Mouse (Mus musculus): ENCODE measurements at regions not wholly inside any gene's neighbourhood (a gene's known extent, or its start where the extent isn't known, plus 50 kb on each side); places are given as distances from the start of the nearest gene placed in this dataset.

DNA sequence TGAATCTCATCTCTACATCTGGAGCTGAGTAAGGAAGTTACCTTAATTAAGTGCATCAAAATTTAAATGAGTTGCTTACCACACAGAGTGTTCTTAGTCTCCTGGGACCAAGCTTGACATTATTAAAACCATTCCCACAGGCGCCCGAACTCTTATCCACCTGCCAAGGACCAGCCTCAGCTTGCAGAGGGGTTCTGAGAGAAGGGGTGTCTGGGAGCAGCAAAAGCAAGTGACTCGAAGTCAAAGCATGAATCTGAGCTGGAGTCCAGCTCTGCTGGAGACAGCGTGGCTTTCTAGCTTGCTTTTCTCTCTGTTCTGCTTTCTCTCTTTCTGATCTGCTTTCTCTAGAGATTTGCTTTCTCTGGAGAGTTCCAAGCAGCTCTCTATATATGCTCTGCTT lies 223.0 kb upstream of the Zfp637 start:
- DNase-seq: no peak

DNA sequence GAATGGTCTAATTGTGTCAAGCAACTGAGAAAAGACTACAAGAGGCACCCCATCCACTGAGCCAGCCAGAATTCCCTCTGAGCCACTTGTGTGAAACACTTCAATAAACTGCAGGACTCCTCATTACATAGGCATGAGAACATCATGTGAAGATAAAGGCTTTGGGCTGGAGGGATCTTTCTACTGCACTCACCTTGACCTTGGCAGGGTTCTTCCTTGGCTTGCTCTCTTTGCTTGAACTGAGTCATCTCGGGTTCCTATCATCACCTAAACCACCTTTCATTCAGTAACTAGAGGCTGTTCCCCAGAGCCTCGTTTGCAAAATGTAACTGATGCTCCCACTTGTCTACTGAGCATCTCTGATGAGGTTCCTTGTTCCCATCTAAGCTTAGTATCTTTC lies 221.4 kb upstream of the Zfp637 start:
- DNase-seq: no peak

DNA sequence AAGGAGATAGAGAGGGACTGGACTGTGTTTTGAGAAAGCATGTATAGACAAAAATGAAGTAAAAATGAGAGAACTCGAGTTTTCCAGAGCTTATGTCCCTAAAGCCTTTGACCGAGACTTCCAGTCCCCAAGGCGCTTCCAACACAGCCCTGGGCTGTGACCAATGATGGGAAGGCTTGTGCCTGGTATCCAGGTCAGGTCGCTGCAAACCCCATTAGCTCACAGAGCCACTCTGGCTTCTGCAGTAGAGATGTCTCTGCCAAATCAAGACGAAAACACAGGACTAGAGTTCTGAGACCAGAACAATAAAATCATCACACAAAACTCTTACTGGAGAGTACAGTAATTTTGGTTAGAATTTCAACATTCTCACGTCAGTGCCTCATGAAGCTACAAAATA lies 218.5 kb upstream of the Zfp637 start:
- DNase-seq: no peak

DNA sequence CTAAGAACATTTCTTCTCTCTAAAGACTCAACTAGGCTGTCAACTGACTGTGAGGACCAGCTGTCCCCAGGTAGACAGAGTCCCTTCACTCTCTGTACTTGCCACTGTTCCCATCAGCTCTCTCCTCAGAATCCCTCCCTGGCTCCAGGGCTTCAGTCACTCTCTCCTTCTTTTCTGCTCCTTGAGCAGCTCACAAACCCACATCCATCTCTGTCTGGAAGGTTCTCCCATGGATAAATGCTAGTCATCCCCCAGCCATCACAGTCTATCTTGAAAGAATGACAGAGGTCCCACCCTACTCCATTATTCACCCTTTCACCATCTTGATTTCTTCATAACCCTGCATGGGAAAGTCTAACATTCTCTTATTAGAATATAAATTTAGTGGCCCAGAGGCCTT lies 218.0 kb upstream of the Zfp637 start:
- DNase-seq: no peak

DNA sequence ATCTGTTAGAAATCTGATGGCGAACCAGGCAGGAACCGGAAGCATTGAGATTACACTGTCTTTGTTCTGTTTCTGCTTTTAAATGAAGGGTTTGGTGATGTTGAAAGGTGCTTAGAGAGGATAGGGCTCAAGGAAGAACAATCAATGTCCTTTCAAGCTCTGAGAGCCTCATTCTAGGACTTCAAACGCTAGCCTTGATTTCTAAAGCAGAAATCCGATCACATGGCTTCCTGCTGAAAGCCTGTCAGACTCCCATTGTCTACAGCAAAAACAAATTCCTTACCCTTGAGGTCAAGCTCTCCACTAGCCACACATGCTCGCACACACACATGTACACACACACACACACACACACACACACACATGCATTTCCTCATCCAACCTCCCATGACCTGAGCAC lies 215.3 kb upstream of the Zfp637 start:
- DNase-seq: no peak

DNA sequence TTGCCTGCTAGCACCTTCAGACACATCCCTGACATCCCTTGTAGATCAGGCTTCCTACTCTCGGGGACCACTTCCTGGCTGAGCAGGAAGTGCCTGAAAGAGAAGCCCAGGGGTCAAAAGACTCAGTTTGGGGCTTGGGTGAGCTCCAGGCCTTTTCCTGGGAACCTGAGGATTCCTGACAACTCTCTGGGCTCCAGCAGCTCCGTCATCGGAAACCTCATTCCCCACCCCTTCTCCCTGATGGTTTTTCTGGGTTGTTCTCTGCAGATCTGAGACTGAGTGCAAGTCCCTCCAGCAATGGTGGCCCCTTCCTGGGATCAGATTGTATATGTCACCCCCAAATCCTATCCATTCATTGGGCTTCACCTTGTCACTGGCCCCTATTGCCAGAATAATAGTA lies 213.5 kb upstream of the Zfp637 start:
- DNase-seq: no peak

DNA sequence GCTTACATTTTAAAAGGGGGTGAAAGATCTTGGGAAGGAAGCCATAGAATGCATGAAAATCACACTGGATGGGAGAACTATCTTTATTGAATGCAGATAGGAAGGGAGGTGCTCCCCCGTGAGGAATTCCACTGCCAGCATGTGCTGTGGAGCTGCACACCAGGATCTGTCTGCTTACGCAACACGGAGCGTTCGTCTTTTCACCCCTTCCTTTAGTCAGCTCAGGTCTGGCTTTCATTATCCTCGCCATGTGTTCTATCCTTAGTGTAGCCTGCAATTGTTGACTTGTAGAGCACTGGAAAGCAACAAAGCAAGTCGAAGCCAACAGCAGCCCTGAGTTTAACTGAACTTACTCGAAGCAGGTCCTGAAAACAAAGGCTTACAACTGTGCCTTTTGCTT lies 194.4 kb upstream of the Zfp637 start:
- peak; percentile 6 to 22 for DNase-seq

DNA sequence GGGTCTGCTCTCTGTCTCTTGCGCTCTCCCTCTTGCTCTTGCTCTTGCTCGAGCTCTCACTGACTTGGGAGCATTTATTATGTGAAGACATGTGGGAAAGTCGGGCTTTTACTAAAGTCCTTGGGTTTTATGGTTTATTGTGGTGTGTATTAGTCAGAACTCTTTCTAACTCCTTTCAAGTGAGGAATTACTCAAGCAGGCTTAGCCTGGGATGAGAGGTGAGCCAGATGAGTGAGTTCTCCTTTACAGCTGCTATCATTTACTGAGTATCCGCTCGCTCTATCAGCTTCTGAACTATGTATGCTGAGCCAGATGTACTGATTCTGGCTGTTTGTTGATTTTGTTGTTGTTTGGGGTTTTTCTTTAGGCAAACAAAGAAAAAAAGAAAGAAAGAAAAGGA lies 190.4 kb upstream of the Zfp637 start:
- no peak for DNase-seq

DNA sequence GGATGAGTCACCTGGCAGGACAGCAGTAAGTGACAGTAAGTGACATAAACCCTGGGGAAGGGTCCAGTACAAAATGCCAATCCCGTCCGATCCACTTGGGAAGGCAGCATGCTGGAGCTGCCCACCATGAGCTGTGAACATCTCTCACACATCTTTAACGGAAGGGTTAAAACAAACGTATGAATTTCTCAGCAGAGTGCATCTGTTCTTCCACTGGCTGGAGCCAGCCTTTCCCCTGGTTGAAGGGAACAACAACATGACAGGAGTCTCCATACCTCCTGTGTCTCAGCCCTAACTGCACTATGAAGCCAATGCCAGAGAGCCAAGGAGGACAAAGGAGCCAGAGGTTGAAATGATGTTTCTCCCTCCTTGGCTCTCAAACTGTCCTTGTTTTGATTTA lies 189.4 kb upstream of the Zfp637 start:
- no peak for DNase-seq

DNA sequence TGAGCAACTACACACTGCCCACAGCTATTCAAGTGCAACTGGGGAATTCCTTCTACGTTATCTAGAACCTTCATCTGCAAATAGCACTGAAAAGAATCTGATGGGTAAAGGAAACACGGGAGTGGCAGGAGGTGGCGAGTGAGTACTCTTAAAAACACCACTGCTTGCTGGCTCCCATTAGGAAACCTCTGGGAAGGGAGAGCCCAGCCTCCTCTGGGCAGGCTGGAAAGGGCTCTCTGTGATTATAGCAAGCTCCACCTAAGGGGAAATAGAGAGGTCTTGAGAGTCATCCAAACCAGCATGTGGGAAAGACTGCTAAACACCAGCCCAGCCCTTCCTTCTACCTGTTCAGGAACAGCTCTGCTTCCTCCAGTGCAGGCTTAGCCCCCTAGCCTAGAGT lies 189.0 kb upstream of the Zfp637 start:
- DNase-seq: no peak

DNA sequence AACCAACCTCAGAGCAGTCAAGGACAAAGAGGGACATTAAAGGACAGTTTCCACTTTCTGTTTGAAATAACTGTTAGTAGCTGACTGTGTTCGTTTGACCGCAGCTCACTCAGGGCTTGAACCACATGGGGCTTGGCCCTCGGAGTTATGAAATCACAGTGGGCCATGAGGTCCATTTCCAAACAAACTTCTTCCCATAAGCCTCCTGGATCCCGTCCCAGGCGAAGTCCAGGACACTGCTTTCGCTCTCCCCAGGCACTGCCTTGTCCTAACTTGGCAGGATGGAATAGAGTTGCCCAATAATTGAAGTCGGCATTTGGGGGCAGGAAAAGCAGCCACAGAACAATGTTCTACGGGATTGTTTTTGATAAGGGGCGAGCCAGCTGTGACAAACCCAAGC lies 188.1 kb upstream of the Zfp637 start:
- peak in 1 of 2 experiments; percentile 2 for DNase-seq

DNA sequence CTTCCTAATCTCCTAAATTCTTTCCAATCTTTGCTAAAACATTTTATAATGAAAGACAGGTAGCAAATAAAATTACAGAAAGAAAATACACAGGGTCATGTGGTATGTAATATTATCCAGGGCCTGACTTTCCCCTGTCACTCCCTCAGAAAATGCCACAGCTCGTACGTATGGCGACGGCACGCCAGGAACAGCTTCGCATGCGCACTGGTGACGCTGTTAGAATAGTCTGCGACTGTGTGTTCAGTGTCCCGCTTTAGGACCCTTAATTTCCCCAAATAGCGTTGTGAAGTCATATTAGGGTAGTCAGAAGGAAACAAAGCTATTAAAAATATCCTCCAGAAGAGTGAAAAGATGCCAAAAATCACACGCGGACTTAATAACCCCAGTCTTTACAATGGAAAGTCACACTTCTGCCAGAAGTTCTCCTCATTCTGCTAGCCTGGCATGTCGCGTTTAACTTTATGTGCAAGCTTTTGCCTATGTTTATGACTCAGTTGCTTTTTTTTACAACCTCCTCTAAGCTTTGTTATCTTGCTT lies 187.0 kb upstream of the Zfp637 start:
- no peak for DNase-seq

DNA sequence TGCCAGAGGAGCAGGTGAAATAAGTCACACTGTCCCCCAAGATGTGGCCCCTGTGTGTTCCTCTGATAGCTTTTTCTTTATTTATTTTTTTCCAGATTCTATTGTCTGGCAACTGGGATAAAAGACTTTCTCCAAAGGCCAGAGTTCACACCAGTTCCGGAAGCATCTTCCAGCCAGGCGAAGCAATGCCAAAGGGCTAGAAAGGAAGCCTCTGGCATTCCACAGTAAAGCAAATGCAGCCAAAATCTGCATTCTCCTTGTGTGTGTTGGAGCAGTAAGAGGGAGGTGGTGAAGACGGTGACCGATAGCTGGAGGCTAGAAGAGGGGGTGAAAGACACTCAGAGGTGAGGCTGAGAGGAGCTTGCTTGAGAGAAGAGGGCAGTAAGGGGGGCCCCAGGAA lies 185.0 kb upstream of the Zfp637 start:
- no peak for DNase-seq

DNA sequence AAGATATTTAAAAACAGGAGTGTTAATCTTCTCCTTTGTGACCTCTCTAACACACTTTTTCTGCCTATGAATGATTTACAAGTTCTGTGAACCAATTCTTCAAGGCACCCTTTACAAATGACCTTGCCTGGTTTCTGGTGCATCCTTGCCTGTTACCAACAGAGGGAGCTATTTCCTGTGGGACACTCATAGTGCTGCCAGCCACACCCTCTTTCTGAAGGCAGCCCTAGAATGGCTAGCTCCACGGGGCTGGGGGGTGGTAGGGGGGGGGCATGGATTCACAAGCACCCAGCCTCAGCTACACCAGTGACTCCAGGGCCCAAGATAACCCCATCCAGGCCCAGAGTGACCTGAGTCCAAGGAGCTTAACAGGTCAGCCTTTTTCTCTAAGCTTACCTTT lies 180.4 kb upstream of the Zfp637 start:
- no peak for DNase-seq

DNA sequence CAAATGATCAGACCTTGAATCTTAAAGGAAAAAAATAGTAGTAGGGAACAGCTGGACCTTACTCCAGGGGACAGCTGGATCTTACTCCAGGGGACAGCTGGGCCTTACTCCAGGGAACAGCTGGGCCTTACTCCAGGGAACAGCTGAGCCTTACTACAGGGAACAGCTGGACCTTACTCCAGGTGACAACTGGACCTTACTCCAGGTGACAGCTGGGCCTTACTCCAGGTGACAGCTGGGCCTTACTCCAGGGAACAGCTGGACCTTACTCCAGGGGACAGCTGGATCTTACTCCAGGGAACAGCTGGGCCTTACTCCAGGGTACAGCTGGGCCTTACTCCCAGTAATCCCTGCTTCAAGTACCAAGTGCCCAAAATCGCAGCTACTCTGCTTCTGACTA lies 178.3 kb upstream of the Zfp637 start:
- DNase-seq: no peak

DNA sequence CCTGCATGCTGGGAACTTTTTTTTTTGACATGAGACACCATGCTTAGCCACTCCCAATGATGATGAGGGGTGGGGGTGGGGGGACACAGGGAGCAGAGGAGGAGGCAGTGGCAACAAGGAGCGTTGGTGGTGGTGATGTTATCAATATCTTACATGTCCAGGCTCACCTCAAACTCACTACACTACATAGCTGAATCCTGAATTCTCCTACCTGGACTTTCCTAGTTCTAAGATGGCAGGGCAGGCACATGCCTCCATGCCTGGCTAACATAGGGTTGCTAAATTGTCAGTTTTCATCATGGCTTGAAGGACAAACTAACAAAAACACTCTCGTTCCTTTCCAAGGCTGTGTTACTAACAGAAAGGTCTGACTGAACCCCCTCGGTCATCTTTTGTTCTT lies 170.6 kb upstream of the Zfp637 start:
- DNase-seq: no peak

DNA sequence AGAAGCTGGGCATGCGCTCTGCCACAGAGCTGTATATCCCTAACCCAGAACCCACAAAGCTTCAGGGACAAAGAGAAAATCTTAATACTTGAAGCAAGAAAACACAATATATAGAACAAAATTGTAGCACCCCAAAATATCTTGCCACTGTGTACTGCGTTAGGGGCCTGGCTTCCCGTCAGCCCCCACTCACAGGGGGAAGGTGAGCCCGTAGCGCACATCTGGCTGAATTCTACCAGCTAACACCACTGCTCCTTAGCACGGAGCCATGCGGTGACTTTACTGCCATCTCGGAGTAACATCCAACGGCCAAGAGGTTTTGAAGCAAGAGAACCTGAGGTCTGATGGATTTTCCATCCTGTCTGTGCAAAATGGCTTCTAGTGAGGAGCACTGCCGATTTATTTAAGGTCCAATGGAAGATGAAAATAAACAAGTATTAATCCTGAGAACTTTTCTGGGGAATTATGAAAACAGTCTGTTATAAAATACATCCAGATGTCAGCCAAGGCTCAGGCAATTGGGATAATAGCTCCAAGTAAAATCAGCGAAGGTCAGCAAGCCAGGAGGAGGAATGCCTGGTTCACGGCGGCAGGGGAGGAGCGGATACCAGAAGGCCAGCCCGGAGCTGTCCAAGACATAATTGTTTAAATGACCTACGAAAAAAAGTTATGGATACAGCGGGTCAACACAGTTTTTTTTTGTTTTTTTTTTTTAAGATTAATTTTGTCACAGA lies 170.0 kb upstream of the Zfp637 start:
- DNase-seq: no peak

DNA sequence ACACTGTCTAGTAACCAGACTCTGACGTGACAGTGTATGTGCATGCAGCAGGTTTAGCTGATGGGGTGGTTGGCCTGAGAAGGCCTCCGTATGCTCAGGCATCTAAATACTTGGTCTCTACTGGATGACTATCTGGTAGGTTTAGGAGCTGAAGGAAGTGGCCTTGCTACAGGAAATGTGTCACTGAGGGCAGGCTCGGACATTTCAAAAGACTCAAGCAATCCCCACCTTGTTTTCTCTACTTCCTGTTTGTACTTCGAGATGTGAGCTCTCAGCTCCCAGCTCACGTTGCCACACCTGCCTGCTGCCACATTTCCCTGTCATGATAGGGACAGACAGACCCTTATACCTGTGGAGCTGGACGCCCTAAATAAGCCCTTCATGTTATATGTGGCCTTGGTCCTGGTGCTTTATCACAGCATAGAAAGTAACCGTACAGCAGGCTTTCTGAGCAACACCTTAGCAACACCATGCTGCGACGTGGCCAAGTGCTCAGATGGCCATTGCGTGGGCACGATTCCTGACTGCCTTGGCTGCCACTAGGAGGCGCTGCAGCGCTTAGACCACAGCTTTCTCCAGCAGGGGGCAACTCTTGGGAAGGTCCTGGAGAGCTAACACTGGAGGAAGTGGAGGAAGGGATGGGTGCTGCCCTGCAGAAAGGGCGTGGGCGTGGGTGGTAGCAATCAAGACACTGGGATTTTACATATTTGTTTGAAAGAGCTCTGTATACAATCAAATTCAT lies 165.8 kb upstream of the Zfp637 start:
- DNase-seq: no peak

DNA sequence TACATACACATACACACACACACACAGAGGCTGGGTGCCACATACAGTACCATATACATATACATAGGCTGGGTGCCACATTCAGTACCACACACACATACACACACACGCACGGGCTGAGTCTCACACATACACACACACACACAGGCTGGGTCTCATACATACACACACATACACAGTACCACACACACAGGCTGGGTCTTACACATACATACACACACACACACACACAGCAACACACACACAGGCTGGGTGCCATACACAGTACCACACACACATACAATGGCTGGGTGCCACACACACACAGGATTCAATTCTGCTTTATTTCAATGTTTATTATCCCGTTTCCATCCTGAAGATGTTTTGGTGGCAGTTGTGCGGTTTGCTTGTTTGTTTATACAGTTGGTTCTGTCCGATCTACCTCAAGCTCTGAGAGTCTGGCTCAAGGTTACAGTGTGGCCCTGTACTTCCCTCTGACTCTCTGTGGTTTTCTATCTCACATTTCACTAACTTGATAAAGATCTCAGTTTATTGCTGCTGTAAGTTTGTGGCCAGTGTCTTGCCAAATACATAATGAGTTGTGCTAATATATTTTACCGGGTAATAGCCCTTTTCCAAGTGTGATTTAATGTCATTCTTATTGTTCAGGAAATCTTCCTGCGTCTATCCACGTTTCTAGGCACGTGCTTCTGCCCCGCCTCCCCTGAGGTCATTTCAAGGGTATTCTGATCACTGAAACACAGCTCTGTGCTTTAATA lies 164.7 kb upstream of the Zfp637 start:
- DNase-seq: no peak

DNA sequence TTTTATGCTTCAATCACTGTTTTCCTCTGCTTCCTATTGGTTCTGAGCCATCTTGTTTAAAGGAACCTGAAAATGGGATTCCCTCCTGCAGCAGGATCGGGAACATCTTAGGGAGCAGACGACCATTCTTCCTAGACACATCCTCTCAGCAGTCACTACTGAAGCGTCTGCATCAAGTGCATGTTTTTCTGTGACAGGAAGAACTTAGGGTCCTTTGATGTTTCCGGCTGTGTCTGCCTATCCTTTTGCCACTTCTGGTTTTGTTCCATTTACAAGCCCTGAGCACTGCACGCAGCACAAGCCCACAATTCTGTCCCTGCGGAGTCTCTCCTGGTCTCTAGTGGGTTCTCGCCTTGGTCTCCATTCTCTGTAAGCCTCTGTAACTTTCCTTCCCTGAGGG lies 163.9 kb upstream of the Zfp637 start:
- DNase-seq: no peak

DNA sequence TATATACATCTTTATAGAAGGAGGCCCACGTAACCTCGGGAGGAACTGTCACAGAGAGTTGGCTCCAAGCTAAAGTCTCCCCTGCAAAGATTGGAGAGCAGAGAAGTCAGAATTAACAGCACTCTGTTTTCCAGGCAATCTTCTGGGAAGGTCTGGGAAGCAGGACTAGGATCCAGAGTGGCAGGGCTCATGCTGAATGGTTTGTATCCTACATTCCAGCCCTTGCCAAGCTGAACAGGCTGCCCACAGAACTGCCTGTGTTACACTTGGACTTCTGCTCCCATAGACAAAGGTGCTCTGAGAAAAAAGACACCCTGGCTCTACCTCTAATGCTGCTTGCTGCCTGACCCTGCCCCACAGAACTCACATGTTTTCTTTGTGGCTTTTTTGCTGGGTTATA lies 163.2 kb upstream of the Zfp637 start:
- no peak for DNase-seq

DNA sequence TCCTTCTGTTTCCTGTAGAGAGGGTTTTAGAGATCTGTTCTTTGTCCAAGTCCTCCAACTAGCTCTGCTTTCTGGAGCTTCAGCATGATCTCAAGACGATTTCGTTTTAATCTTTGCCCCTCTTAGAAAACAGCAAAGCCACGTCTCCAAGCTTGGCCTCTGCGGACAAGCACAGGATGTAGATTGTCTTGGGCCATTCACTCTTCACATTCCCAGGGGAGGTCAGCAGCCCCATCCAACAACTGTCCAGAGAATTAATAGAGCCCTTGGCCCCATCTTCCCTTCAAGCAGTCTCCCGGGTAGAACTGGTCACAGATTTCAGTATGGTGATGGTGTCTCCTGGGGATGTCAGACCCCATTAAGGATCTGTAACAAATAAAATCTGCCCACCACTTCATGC lies 162.7 kb upstream of the Zfp637 start:
- no peak for DNase-seq

DNA sequence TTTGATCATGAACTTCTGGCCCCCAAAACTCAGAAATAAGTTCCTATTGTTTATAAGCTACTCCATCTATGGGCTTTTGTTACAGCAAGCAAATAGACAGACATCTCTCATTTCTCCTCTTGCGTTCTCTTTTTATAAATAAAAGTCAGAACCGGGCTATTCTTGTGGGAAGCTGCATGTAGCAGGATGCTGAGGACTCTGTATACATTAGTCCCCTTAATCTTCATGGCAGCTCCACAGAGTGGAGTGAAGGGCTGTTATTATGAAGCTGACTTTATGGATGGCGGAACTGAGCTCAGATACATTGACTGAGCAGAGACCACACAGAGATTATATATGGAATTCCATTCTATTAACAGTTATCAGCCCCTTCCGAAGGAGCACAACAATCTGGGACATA lies 162.1 kb upstream of the Zfp637 start:
- no peak for DNase-seq

DNA sequence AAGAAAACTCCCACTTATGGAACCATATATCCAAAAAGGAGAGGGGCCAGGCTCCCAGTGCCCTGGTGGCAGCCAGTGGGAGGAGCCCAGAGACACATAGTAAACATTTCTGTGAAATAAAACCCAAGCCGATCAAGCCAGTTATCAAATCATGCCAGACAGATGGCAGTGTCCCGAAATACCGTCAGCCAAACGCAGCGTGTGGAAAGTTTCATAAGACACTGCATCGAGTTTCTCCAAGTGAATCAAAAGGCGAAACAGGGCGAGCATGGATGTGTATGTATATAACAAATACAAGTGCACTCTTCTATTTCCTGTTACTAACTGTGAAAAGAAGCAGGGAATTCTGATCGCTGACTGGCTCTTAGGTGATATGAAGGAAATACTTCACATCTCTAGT lies 154.8 kb upstream of the Zfp637 start:
- DNase-seq: no peak

Data from layer of hippocampus, postnatal 36 days (tissue).